Mouse (Mus musculus) limb, embryonic 14.5 days (tissue): ENCODE measurements around the gene Tmprss9. TPM values are rescaled to one million over a fixed set of nuclear protein-coding genes. Genes with fewer than 3 reads are reported as not detected.

Experiments used
- ATAC-seq: fragments of 200-750 bp; cut with Nextera tagmentation; 2 replicates; pipeline ENCODE4 v1.8.0; 2017; ENCODE audit warnings: low read depth, moderate number of reproducible peaks, moderate TSS enrichment; ENCODE audit not compliant: low FRiP score
- DNase-seq: peaks from one replicate; pipeline ENCODE4 v3.0.0-alpha.2; 2015; ENCODE audit warnings: low spot score
- H3K27ac ChIP-seq: fragments of 300-500 bp; sonication (generic); replicated peaks from 2 replicates; pipeline ENCODE4 v1.5.1; 2014; ENCODE audit warnings: low read depth, mild to moderate bottlenecking, low read length, moderate library complexity, mixed read lengths
- H3K27me3 ChIP-seq: fragments of 300-500 bp; sonication (generic); 2 replicates; pipeline ENCODE4 v1.6.1; 2014; ENCODE audit warnings: low read length, mixed read lengths; ENCODE audit not compliant: control insufficient read depth, insufficient read depth
- H3K36me3 ChIP-seq: fragments of 300-500 bp; sonication (generic); 2 replicates; pipeline ENCODE4 v1.6.1; 2014; ENCODE audit warnings: mild to moderate bottlenecking, low read length, moderate library complexity, mixed read lengths; ENCODE audit not compliant: control insufficient read depth, insufficient read depth
- H3K4me1 ChIP-seq: fragments of 300-500 bp; sonication (generic); 2 replicates; pipeline ENCODE4 v1.6.1; 2014; ENCODE audit warnings: antibody characterized with exemption, low read length, mixed read lengths; ENCODE audit not compliant: control insufficient read depth, insufficient read depth
- H3K4me2 ChIP-seq: fragments of 300-500 bp; sonication (generic); replicated peaks from 2 replicates; pipeline ENCODE4 v1.6.1; 2014; ENCODE audit warnings: low read depth, mild to moderate bottlenecking, low read length, moderate library complexity; ENCODE audit not compliant: severe bottlenecking
- H3K4me3 ChIP-seq: fragments of 300-500 bp; sonication (generic); replicated peaks from 2 replicates; pipeline ENCODE4 v1.5.1; 2014; ENCODE audit warnings: low read length
- H3K9ac ChIP-seq: fragments of 300-500 bp; sonication (generic); 2 replicates; pipeline ENCODE4 v1.6.1; 2014; ENCODE audit warnings: mild to moderate bottlenecking, low read depth, low read length, moderate library complexity; ENCODE audit not compliant: severe bottlenecking
- H3K9me3 ChIP-seq: fragments of 300-500 bp; sonication (generic); 2 replicates; pipeline ENCODE4 v1.6.1; 2016; ENCODE audit warnings: low read length; ENCODE audit not compliant: control insufficient read depth
- POLR2A ChIP-seq: fragments of 200-500 bp; IDR thresholded peaks from 2 replicates; pipeline ENCODE4 v1.8.0; 2012; ENCODE audit warnings: inconsistent platforms, mild to moderate bottlenecking, moderate library complexity, borderline replicate concordance; ENCODE audit not compliant: insufficient read depth, insufficient read length; ENCODE audit errors: extremely low read depth
- WGBS: fragments of 180-500 bp; shearing (Covaris S2); extraction: QIAGEN DNeasy Blood & Tissue Kit; methylation state at CpG from one replicate; pipeline ENCODE4 v1.1.7; 2014; 5-methylcytosine and 5-hydroxymethylcytosine counted together
- polyA plus RNA-seq, 2 experiments: library from polyadenylated mRNA; depleted of rRNA in 1 of 2; stranded (reverse) in 1 of 2; unstranded in 1 of 2; fragments of >200 nt; fragmentation: Nextera tagmentation in 1 of 2; extraction: Ambion mirVana in 1 of 2; gene quantifications; 2 replicates each; pipeline versions ENCODE4 v1.2.1 to v1.2.3; 2012 to 2014

Tmprss9 gene
- polyA plus RNA-seq, 2 experiments = 0.04 to 0.10 TPM

DNA sequence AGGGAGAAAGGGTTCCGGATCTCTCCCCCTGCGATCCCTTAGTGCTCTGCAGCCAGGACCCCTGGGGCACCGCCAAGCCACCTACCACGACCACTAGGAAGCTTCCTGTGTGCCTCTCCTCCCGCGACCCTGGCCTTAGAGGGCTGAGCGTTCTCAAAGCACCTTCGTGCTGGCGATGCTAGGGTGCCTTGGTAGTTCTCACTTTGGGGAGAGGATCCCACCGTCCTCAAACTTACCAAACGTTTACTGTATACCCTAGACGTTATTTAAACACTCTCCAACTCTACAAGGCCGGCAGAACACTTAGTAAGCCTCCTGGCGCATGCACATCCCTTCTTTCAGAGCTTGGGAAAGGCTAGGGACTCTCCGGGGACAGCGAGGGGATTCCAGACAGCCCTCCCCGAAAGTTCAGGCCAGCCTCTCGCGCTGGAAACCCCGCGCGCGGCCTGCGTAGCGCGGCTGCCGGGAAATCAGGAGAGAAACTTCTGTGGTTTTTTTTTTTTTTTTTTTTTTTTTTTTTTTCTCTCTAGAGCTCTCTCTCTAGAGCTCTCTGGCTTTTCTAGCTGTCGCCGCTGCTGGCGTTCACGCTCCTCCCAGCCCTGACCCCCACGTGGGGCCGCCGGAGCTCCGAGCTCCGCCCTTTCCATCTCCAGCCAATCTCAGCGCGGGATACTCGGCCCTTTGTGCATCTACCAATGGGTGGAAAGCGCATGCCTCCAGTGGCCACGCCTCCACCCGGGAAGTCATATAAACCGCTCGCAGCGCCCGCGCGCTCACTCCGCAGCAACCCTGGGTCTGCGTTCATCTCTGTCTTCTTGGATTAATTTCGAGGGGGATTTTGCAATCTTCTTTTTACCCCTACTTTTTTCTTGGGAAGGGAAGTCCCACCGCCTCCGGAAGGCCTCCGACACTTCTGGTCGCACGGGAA, 57.9 kb downstream of the Tmprss9 start, which contains the start of gene Gadd45b:
Gene Gadd45b (plus strand): TSS at position 775 of the 928 bp plus-strand sequence.
- H3K4me3 ChIP-seq = peak within 1 kb of the TSS; percentile 55
- peak within 1 kb of the TSS; percentile 95 for H3K4me2 ChIP-seq
- peak within 1 kb of the TSS; percentile 67 for H3K9ac ChIP-seq
- H3K27me3 ChIP-seq = peaks cover 15% of the 10 kb centered on the region; the same call in 1 of the 2 replicates
- peak; percentile 98 for DNase-seq
- H3K36me3 ChIP-seq = no peaks in the 10 kb centered on the region
- WGBS = under 1% methylated on average over 56 of the region's 56 CpGs
- H3K4me1 ChIP-seq = peaks cover 36% of the 10 kb centered on the region
- peak within 1 kb of the TSS; percentile 85 for H3K27ac ChIP-seq
- ATAC-seq = peak; percentile 92
- peak; percentile 100 for TF ChIP-seq POLR2A
- no peaks in the 10 kb centered on the region for H3K9me3 ChIP-seq

DNA sequence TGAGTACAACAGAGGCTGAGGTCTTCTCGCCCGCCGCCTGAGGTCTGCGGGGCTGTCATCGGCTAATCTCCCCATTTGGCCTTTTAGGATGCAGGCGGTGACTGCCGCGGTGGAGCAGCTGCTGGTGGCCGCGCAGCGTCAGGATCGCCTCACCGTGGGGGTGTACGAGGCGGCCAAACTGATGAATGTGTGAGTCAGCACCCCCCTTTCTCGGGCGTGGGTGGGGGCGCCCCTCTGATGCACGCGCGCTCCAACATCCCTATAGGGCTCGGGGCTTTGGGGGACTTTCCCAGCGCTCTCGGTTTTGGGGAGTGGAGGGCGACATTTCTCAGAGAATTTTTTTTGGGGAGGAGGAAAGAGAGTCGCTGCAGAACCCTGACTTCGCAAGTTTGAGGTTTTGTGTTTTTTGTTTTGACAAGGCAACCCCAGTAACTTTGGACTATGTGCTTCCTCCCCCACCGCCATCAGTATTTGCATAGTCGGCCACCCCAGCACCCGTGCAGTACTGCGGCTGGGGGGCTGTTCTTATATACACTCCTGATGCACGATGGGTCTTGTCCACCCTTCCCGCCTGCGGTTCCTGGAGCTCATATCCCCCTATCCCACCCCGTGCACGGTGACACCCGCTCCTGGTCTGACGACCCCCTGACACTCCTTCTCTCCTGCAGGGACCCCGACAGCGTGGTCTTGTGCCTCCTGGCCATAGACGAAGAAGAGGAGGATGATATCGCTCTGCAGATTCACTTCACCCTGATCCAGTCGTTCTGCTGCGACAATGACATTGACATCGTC, 58.9 kb downstream of the Tmprss9 start:
- Histone ChIP-seq H3K4me1 (peaks cover 44% of the 10 kb centered on the region), H3K4me3 (peak overlapping the region; percentile 55), H3K27me3 (peaks cover 15% of the 10 kb centered on the region; the same call in 1 of the 2 replicates), H3K27ac (peak overlapping the region; percentile 15; the same call in 1 of the 2 replicates), H3K36me3 (no peaks in the 10 kb centered on the region), H3K4me2 (peak overlapping the region; percentile 69), H3K9me3 (no peaks in the 10 kb centered on the region), H3K9ac (peak overlapping the region; percentile 67)
- 3% methylated on average over 44 of the region's 45 CpGs for WGBS
- DNase-seq = peak; percentile 25
- TF ChIP-seq POLR2A = no peak
- no peak; the same call in 1 of the 2 replicates for ATAC-seq

DNA sequence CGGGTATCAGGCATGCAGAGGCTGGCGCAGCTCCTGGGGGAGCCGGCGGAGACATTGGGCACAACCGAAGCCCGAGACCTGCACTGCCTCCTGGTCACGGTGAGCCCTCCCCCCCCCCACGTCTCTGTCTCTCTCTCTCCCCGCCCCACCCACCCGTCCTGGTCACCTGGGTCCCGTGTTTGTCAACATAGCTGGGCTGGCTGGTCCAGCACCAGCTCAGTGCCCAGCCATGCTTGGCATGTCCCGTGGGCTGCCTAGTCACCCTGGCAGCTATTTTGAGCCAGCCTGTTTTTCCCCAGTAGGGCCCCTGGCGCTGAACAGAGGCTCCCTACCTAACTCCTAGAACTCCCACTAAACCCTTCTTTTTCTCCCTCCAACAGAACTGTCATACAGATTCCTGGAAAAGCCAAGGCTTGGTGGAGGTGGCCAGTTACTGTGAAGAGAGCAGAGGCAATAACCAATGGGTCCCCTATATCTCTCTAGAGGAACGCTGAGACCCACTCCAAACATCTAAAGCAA, 59.6 kb downstream of the Tmprss9 start:
- H3K27ac ChIP-seq = no peak overlapping the region
- no peak for DNase-seq
- H3K4me3 ChIP-seq = peak overlapping the region; percentile 55
- WGBS = 8% methylated on average over 13 of the region's 14 CpGs
- ATAC-seq = no peak
- no peak for TF ChIP-seq POLR2A
- H3K9me3 ChIP-seq = no peaks in the 10 kb centered on the region
- no peaks in the 10 kb centered on the region for H3K36me3 ChIP-seq
- H3K9ac ChIP-seq = peak overlapping the region; percentile 67
- peaks cover 15% of the 10 kb centered on the region; the same call in 1 of the 2 replicates for H3K27me3 ChIP-seq
- H3K4me2 ChIP-seq = peak overlapping the region; percentile 69
- H3K4me1 ChIP-seq = peaks cover 51% of the 10 kb centered on the region

GRCm38 (mm10) chr10:80931695-80932094, 60.0 kb downstream of the Tmprss9 start:
- no peak for DNase-seq

More at GRCm38 (mm10) chr10:80931695-80932094, 60.0 kb downstream of the Tmprss9 start:
- Histone ChIP-seq H3K4me2 (peak overlapping the region; percentile 69), H3K4me3 (peak overlapping the region; percentile 55), H3K9me3 (no peaks in the 10 kb centered on the region), H3K9ac (peak overlapping the region; percentile 40; the same call in 1 of the 2 replicates), H3K4me1 (peaks cover 56% of the 10 kb centered on the region), H3K36me3 (no peaks in the 10 kb centered on the region), H3K27ac (no peak overlapping the region), H3K27me3 (peaks cover 15% of the 10 kb centered on the region; the same call in 1 of the 2 replicates)
- no peak for ATAC-seq
- no peak for TF ChIP-seq POLR2A
- 2% methylated on average over 24 of the region's 26 CpGs for WGBS
